Mouse (Mus musculus) G1E (cell line): ENCODE data around the gene Ptcra. TPM values are rescaled to one million over a fixed set of nuclear protein-coding genes. Genes with fewer than 3 reads are reported as not detected.

Source experiments
- ATAC-seq: 2 replicates; pipeline ENCODE4 v1.8.0; 2016; ENCODE audit warnings: mild to moderate bottlenecking; ENCODE audit not compliant: insufficient number of reproducible peaks, poor library complexity, low FRiP score, severe bottlenecking; ENCODE audit errors: extremely low read depth
- DNase-seq: peaks from one replicate; pipeline ENCODE4 v3.0.0; 2012; ENCODE audit warnings: low spot score
- H3K27me3 ChIP-seq: 2 replicates; pipeline ENCODE4 v1.6.1; 2012; ENCODE audit warnings: mild to moderate bottlenecking, low read length, inconsistent platforms; ENCODE audit not compliant: insufficient read depth
- H3K36me3 ChIP-seq: replicated peaks from 2 replicates; pipeline ENCODE3; 2012; ENCODE audit warnings: mild to moderate bottlenecking, inconsistent platforms
- H3K4me1 ChIP-seq: 2 replicates; pipeline ENCODE4 v1.6.1; 2012; ENCODE audit warnings: low read depth, low read length, inconsistent platforms, mixed read lengths; ENCODE audit not compliant: insufficient read depth
- H3K4me3 ChIP-seq: 2 replicates; pipeline ENCODE4 v1.5.1; 2012; ENCODE audit warnings: low read depth, mild to moderate bottlenecking, inconsistent platforms, low read length, moderate library complexity, mixed read lengths
- H3K9me3 ChIP-seq: replicated peaks from 2 replicates; pipeline ENCODE4 v1.6.1; 2012; ENCODE audit warnings: inconsistent platforms
- CTCF ChIP-seq: IDR thresholded peaks from 2 replicates; pipeline ENCODE4 v1.5.1; 2012; ENCODE audit warnings: low read depth, low read length, inconsistent platforms, mixed read lengths
- GATA1 ChIP-seq: IDR thresholded peaks from 2 replicates; pipeline ENCODE4 v1.6.1; 2012; ENCODE audit warnings: borderline replicate concordance, low read length, inconsistent platforms, mixed read lengths
- GATA2 ChIP-seq: IDR thresholded peaks from 2 replicates; pipeline ENCODE4 v1.6.1; 2012; ENCODE audit warnings: low read depth, low read length, inconsistent platforms, borderline replicate concordance
- POLR2AphosphoS5 ChIP-seq: IDR thresholded peaks from 2 replicates; pipeline ENCODE4 v1.6.1; 2012; ENCODE audit warnings: low read depth, low read length, inconsistent platforms; ENCODE audit not compliant: insufficient replicate concordance
- TAL1 ChIP-seq: conservative IDR thresholded peaks from 2 replicates; pipeline ENCODE4 v1.6.1; 2012; ENCODE audit warnings: low read depth, low read length, inconsistent platforms, mixed read lengths
- polyA plus RNA-seq: library from polyadenylated mRNA; stranded (reverse); fragments of >175 nt; gene quantifications from 2 replicates; pipeline ENCODE4 v1.2.3, GENCODE M21; 2012
- total RNA-seq, 2 experiments: library from RNA; stranded (forward) in 1 of 2; stranded (reverse) in 1 of 2; fragments of 200-1000 nt in 1 of 2; fragments of >200 nt in 1 of 2; fragmentation: Nextera tagmentation in 1 of 2; gene quantifications; 2 replicates each; pipeline ENCODE4 v1.2.3; 2014 to 2017

The Ptcra gene
- total and polyA plus RNA-seq, 3 experiments, result 0.07 to 0.27 TPM; not detected in 1

DNA sequence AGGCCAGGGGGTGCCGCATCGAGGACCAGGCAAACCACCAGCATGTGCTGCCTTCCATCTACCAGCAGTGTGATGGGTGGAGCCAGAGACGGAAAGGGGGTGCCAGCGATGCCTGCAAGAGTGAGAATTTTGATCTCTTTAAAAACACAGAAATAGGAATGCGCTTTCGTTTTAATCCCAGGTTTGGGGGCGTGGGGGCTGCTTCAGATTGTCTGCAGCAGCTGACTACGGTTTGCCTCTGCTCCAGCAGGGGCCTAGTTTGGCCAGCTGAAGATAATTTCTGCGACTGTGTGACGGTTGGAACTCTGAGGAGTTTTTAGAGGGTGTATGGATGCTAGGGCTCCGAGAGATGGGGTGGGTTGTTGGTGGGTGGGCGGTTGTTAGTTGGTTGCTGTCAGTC is 4.8 kb downstream of the Ptcra start:
- Histone ChIP-seq H3K4me3 (no peak overlapping the region), H3K4me1 (0 out of 2 replicates have a peak, but pooled peaks cover 4% of the 10 kb centered on the region), H3K9me3 (0 out of 2 replicates have a peak, but pooled peaks cover 3% of the 10 kb centered on the region), H3K36me3 (no peaks in the 10 kb centered on the region), H3K27me3 (peaks cover 35% of the 10 kb centered on the region)
- DNase-seq (no peak), ATAC-seq (no peak)
- no peak for TF ChIP-seq POLR2AphosphoS5

DNA sequence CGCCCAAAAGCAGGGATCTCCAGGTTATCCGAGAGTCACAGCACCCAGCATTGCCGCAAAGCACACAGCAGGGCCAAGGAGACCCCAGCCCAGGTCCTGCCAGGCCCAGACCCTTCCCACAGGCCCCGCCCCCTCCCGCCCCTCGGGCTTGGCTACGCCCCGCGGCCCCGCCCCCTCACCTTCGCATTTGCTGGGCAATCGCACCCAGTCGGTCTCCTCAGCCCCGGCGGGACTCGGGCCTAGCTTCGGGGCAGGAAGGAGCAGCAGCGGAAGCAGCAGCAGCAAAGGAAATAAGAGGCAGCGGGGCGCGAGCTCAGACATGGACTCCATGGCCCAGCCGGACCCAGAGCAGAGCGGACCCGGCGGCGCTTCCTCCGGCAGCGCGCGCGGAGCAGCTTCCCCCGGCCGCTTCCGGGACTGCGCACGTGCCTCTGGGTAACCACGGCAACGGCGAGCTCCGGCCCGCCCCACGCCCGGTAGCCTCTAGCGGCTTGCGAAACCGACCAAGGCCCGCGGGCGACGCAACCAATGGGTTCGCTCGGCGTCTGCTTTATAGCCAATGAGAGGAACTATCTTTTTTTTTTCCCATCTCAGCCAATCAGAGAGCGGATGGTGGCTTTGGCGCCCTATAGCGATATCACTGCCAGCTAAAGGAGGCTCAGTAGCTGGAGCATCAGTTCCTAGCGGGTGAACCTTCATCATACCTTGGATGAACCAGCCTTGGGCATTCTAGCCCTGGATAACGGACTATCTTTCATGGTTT is 11.5 kb downstream of the Ptcra start, which contains the start of gene Cnpy3:
TSS of gene Cnpy3 (minus strand) at position 421 of the 763 bp plus-strand sequence.
- ATAC-seq, result peak; percentile 98
- Histone ChIP-seq H3K4me1 (peaks cover 36% of the 10 kb centered on the region), H3K9me3 (0 out of 2 replicates have a peak, but pooled peaks cover 3% of the 10 kb centered on the region), H3K36me3 (peaks cover 29% of the 10 kb centered on the region), H3K4me3 (peak within 1 kb of the TSS; percentile 79), H3K27me3 (peaks cover 18% of the 10 kb centered on the region)
- DNase-seq, result peak; percentile 97
- TF ChIP-seq GATA1, result no peak
- TF ChIP-seq POLR2AphosphoS5, result no peak
- TF ChIP-seq TAL1, result no peak
- TF ChIP-seq GATA2, result no peak
- TF ChIP-seq CTCF, result no peak

DNA sequence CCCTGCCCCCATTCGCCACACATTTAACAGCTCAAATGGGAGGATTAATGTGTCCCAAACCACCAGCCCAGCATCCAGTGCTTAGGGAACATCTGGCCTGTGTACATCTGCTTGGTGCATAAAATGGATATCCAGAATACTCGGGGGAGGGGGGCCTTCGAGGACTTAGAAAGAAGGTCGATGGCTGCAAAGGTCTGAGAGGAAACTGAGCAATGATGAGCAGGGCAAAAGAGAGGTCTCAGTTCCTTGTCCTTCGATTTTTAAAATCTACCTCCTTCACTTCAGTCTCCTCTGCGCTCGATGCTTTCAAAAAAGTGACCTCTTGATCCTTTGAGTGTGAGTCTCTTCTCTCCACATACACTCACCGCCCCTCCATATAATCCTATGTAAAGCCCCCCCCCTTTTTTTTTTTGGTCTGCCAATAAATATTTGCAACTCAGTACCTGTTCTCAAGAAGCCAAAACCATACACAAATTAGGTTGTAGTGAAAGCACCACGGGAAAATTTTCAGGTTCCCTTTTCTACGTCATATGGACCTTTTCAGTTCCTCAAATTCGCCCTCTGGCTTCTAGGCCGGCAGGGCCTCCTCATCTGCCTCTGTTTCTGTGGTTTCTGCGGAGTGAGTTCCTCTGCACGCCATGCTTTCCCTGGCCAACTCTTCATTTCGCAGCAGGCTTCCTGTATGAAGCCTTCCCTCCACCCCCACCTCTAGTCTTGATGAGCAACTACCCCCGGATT is 12.3 kb downstream of the Ptcra start:
- H3K9me3 ChIP-seq, result 0 out of 2 replicates have a peak, but pooled peaks cover 3% of the 10 kb centered on the region
- H3K4me3 ChIP-seq, result peak overlapping the region; percentile 79
- H3K4me1 ChIP-seq, result peaks cover 38% of the 10 kb centered on the region
- peak; percentile 19; the same call in 1 of the 2 replicates for ATAC-seq
- TF ChIP-seq CTCF, result no peak
- no peak for TF ChIP-seq POLR2AphosphoS5
- no peak for TF ChIP-seq GATA2
- TF ChIP-seq GATA1, result no peak
- TF ChIP-seq TAL1, result no peak
- peak; percentile 68 for DNase-seq
- peaks cover 11% of the 10 kb centered on the region for H3K27me3 ChIP-seq
- peaks cover 37% of the 10 kb centered on the region for H3K36me3 ChIP-seq

DNA sequence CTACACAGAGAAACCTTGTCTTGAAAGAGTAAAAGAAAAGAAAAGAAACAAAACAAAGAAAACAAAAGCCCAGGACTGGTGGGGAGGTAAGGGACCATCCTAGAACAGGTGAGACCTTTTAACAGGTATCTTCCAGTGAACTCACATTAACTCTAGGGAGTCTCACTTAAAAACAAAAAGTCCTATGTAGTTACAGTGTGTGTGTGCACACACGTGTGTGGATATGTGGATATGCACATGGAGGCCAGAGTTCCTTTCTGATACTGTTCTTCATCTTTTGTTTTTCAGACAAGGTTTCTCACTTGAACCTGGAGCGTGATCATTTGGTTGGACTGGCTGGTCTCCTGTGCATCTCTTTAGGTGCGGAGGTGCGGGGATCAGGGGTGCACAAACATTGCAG is 12.9 kb downstream of the Ptcra start:
- H3K4me3 ChIP-seq, result peak overlapping the region; percentile 79
- DNase-seq, result no peak
- ATAC-seq, result no peak
- peaks cover 5% of the 10 kb centered on the region for H3K27me3 ChIP-seq
- H3K9me3 ChIP-seq, result 0 out of 2 replicates have a peak, but pooled peaks cover 3% of the 10 kb centered on the region
- H3K36me3 ChIP-seq, result peaks cover 43% of the 10 kb centered on the region
- peaks cover 36% of the 10 kb centered on the region for H3K4me1 ChIP-seq
- no peak for TF ChIP-seq GATA1
- no peak for TF ChIP-seq TAL1
- no peak for TF ChIP-seq CTCF
- no peak for TF ChIP-seq GATA2
- no peak for TF ChIP-seq POLR2AphosphoS5

DNA sequence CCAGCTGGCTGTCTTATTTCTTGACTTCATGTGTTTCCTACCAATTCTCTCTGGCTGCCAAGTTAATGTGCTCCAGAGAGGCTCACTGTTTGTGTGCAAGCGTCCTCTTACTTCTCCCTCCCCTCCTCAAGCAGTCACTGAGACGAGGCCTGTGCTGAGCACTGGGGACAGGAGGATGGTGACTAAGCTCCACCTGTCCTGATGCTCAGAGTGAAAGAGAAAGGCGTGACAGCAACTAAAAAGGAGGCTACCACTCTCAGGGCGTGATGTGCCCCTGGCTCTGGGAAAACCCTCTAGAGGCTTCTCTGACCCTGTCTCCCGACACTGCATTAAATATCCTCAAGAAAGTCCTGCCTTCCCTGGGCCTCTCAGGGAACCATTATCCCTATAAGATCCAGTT is 14.2 kb downstream of the Ptcra start:
- Histone ChIP-seq H3K4me3 (no peak overlapping the region), H3K9me3 (no peaks in the 10 kb centered on the region), H3K27me3 (no peaks in the 10 kb centered on the region), H3K36me3 (peaks cover 55% of the 10 kb centered on the region), H3K4me1 (peaks cover 38% of the 10 kb centered on the region)
- TF ChIP-seq TAL1 (no peak), GATA1 (no peak), GATA2 (no peak), POLR2AphosphoS5 (no peak), CTCF (no peak)
- ATAC-seq (no peak), DNase-seq (no peak)

DNA sequence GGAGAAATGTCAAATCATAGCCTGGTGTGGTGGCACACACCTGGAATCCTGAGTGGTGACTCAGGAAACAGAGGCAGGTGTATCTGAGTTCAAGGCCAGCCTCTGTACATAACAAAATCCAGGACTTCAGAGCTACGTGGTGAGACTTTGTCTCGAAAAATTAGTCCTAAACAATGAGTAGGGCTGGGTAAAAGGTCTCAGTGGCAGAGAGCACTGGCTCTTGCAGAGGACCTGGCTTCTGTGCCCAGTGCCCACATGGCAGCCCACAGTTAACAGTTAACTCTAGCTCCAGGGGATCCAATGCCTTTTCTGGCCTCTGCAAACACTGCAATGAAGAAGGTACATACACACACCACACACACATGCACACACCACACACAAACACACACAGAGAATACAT is 15.7 kb downstream of the Ptcra start:
- DNase-seq (no peak), ATAC-seq (no peak)
- Histone ChIP-seq H3K4me1 (peaks cover 37% of the 10 kb centered on the region), H3K27me3 (no peaks in the 10 kb centered on the region), H3K36me3 (peaks cover 70% of the 10 kb centered on the region), H3K9me3 (no peaks in the 10 kb centered on the region), H3K4me3 (no peak overlapping the region)
- TF ChIP-seq CTCF, result no peak
- TF ChIP-seq POLR2AphosphoS5, result no peak
- no peak for TF ChIP-seq GATA2

DNA sequence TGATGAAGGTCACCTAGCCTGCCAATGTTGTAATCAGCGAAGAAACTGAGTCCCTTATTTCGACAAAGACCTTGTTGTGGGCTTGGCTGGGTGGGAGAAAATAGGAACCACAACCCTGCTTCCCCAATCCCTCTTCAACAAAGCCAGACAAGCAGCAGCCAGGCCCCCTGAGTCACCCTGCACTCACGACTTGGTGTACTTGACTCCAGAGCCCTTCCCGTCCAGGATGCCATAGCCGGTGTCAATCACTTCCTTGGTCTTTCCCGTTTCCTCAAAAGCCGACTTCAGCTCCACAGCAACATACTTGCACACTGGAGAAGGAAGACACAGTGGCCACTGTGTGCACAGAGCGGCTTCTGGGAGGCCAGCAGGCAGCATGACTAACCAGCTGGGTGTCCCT is 16.3 kb downstream of the Ptcra start:
- DNase-seq (no peak), ATAC-seq (no peak)
- peaks cover 33% of the 10 kb centered on the region for H3K4me1 ChIP-seq
- no peaks in the 10 kb centered on the region for H3K9me3 ChIP-seq
- no peak for TF ChIP-seq CTCF
- no peak for TF ChIP-seq GATA2
- no peak for TF ChIP-seq POLR2AphosphoS5
- no peak for TF ChIP-seq TAL1
- TF ChIP-seq GATA1, result no peak
- peaks cover 76% of the 10 kb centered on the region for H3K36me3 ChIP-seq
- H3K4me3 ChIP-seq, result no peak overlapping the region
- no peaks in the 10 kb centered on the region for H3K27me3 ChIP-seq
